Mouse (Mus musculus) thymus, adult 2 months (tissue): ENCODE data around the gene Tspan9. TPM values are rescaled to one million over a fixed set of nuclear protein-coding genes. Genes with fewer than 3 reads are reported as not detected.

Experiments
- DNase-seq: peaks from one replicate; pipeline ENCODE4 v3.0.0; 2021
- H3K27ac ChIP-seq: fragments of 200-500 bp; 2 replicates; pipeline ENCODE4 v1.5.1; 2012; ENCODE audit warnings: low read length, control low read depth; ENCODE audit not compliant: control insufficient read depth, insufficient read depth
- H3K27me3 ChIP-seq: fragments of 200-500 bp; 2 replicates; pipeline ENCODE4 v1.6.1; 2012; ENCODE audit warnings: mild to moderate bottlenecking, low read length, moderate library complexity, mixed read lengths; ENCODE audit not compliant: control insufficient read depth, insufficient read depth
- H3K36me3 ChIP-seq: fragments of 200-500 bp; 2 replicates; pipeline ENCODE4 v1.6.1; 2012; ENCODE audit warnings: mild to moderate bottlenecking, low read length, moderate library complexity; ENCODE audit not compliant: control insufficient read depth, insufficient read depth
- H3K4me1 ChIP-seq: fragments of 200-500 bp; replicated peaks from 2 replicates; pipeline ENCODE4 v1.6.1; 2012; ENCODE audit warnings: low read length; ENCODE audit not compliant: control insufficient read depth, insufficient read depth
- H3K4me3 ChIP-seq: fragments of 200-500 bp; 2 replicates; pipeline ENCODE4 v1.5.1; 2012; ENCODE audit warnings: mild to moderate bottlenecking, low read length, control low read depth, moderate library complexity; ENCODE audit not compliant: control insufficient read depth, insufficient read depth
- CTCF ChIP-seq: fragments of 200-500 bp; IDR thresholded peaks from 2 replicates; pipeline ENCODE4 v1.5.1; 2012; ENCODE audit warnings: mild to moderate bottlenecking, control low read depth, low read length, moderate library complexity, borderline replicate concordance; ENCODE audit not compliant: control insufficient read depth, poor library complexity, insufficient read depth; ENCODE audit errors: extremely low read depth
- POLR2A ChIP-seq: fragments of 200-500 bp; IDR thresholded peaks from 2 replicates; pipeline ENCODE4 v1.6.1; 2012; ENCODE audit warnings: mild to moderate bottlenecking, low read length, control low read depth, moderate library complexity; ENCODE audit not compliant: control insufficient read depth, poor library complexity, insufficient read depth; ENCODE audit errors: extremely low read depth
- WGBS: fragments of 180-500 bp; shearing (Covaris S2); methylation state at CpG from one replicate; pipeline ENCODE4 v1.1.7; 2018; 5-methylcytosine and 5-hydroxymethylcytosine counted together
- polyA plus RNA-seq: library from polyadenylated mRNA; depleted of rRNA; stranded (reverse); fragments of >200 nt; gene quantifications from 2 replicates; pipeline ENCODE4 v1.2.3, GENCODE M21; 2012

The Tspan9 gene
- polyA plus RNA-seq, 1 experiment: 36.7 TPM

DNA sequence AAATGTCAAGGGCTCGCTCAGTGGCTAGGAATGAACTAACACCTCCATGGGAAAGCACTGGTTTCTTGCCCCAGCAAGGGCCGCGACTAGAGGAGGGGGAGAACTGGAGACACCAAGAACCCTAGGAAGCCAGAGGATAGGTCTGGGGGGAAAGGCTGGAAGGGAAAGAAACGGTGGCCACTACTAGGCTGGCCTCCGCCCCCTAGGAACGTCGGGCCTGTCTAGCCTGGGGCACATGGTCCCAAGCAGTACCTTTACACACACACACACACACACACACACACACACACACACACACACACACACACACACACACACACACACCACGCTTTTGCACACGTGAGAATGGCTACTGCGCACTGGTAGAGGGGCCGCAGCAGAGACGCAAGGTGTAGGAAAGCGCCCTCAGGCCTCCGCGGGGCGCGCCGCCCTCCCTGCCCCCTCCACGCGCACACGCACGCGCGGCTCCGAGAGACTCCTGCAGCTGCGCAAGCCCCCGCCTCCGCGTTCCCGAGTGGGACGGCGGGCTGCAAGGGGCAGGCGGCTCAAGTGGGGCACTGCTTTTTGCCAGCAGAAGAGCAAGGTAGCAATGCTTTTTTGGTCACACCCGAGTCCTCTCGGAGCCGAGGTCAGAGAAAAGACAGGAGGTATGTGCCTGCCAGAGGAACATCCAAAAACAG lies 108.0 kb downstream of the Tspan9 start:
- Histone ChIP-seq H3K4me1 (peaks cover 17% of the 10 kb centered on the region), H3K27ac (no peak overlapping the region), H3K27me3 (peaks cover 4% of the 10 kb centered on the region; the same call in 1 of the 2 replicates), H3K4me3 (peak overlapping the region; percentile 52), H3K36me3 (no peaks in the 10 kb centered on the region)
- DNase-seq: peak; percentile 50
- WGBS: 1% methylated on average over 36 of the region's 36 CpGs
- TF ChIP-seq POLR2A (no peak), CTCF (no peak)

DNA sequence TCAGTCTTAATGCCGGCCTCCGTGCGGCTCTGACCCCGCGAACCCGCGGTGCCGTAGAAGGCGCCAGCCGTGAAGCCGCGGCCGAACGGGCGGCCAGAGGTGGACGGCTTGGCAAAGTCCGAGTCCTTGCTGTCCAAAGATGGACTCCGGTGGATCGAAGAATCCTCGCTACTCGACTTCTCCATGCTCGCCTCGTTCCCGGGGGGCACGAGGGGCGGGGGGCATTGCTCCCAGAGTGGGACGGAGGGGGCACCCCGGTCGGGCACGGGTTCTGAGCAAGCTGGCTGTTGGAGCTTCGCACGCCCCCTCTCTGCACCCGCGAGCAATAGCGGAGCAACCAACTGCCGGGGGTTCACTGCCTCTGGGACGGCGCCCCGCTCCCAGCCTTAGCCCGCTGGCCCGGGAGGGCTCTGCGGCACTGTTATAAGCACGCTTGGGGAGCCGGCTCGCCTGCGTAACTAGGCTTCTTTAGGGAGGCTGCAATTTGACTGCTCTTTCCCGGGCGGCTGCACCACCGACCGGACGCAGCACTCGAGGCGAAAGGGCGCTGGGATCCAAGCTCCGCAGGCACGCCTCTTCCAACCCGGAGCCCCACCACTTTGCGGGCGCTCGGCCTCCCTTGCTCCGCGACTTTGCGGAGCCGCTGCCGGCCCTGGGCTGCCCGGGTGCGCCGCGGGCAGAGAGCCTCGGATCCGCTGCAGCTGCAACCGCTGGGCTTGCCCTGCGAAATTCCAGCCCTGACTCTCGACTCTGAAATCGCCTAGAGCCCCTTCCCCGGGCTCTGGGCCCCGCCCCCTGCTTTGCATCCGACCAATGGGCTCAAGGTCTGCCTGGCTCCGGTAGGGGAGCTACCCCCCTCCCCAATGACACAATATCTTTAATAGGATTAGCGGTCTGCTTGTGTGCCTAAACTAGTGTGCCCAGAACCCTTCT lies 108.8 kb downstream of the Tspan9 start:
- H3K27ac ChIP-seq: no peak overlapping the region
- peak; percentile 61 for DNase-seq
- no peak for TF ChIP-seq POLR2A
- TF ChIP-seq CTCF: peak; percentile 40; the same call in 1 of the 2 replicates
- WGBS: 1% methylated on average over 80 of the region's 80 CpGs
- H3K4me3 ChIP-seq: peak overlapping the region; percentile 52
- peaks cover 4% of the 10 kb centered on the region; the same call in 1 of the 2 replicates for H3K27me3 ChIP-seq
- peaks cover 17% of the 10 kb centered on the region for H3K4me1 ChIP-seq
- H3K36me3 ChIP-seq: no peaks in the 10 kb centered on the region

DNA sequence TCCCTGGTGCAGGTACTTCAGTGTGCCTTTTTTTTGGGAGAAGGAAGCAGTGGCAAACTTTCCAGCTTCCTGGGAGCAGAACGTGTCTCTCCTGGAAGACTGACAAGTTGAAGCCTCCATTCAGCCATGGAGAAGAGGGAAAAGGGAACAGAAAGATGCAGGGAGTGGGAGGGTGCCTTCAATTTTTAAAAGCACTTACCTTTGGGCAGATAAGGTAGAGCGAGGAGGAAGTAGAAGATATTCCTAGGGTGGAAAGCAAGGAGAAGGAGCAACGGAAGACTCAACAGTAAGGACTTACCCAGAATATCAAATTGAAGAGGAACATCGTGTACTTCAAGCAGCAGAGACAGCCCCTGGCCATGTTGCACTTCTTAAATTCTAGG lies 109.5 kb downstream of the Tspan9 start:
- Histone ChIP-seq H3K27ac (no peak overlapping the region), H3K36me3 (no peaks in the 10 kb centered on the region), H3K27me3 (peaks cover 4% of the 10 kb centered on the region; the same call in 1 of the 2 replicates), H3K4me1 (peaks cover 17% of the 10 kb centered on the region), H3K4me3 (peak overlapping the region; percentile 52)
- TF ChIP-seq CTCF (no peak), POLR2A (no peak)
- WGBS: 34% methylated on average over 4 of the region's 4 CpGs
- DNase-seq: no peak

DNA sequence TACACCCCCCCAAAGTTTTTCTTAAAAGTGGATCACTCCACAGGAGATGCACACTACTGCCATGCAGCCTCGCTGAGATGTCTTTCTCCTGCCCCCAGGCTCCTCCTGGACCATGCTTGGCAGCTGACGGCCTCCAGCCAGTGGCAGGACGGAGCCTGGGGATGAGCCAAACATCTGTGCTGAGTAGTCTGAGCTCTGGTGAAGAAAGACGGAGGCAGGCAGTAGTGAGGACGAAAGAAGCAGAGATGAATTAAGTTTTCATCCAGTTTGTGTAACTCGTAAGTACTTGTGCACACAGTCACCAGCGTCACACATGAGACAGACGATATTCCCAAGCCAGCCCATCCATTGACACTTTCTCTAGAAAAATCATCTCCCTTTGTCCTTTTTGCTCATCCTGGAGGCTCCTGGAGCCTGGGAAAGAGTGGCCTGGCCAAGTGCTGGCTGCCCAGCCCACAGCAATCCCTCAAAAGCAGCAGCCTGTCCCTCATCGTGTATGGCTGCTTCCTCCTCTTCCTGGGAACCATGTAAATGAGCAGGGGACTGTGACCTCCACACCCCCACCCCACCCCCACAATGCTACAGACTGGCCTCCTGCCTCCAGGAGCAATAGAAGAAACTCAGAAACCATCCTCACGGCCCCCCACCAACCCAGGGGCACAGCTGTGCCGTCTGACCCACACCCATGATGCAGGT lies 110.1 kb downstream of the Tspan9 start:
- DNase-seq: no peak
- no peaks in the 10 kb centered on the region for H3K36me3 ChIP-seq
- peaks cover 21% of the 10 kb centered on the region for H3K4me1 ChIP-seq
- no peak overlapping the region for H3K27ac ChIP-seq
- TF ChIP-seq POLR2A: no peak
- TF ChIP-seq CTCF: no peak
- 32% methylated on average over 11 of the region's 11 CpGs for WGBS
- H3K27me3 ChIP-seq: peaks cover 4% of the 10 kb centered on the region; the same call in 1 of the 2 replicates
- H3K4me3 ChIP-seq: peak overlapping the region; percentile 22

DNA sequence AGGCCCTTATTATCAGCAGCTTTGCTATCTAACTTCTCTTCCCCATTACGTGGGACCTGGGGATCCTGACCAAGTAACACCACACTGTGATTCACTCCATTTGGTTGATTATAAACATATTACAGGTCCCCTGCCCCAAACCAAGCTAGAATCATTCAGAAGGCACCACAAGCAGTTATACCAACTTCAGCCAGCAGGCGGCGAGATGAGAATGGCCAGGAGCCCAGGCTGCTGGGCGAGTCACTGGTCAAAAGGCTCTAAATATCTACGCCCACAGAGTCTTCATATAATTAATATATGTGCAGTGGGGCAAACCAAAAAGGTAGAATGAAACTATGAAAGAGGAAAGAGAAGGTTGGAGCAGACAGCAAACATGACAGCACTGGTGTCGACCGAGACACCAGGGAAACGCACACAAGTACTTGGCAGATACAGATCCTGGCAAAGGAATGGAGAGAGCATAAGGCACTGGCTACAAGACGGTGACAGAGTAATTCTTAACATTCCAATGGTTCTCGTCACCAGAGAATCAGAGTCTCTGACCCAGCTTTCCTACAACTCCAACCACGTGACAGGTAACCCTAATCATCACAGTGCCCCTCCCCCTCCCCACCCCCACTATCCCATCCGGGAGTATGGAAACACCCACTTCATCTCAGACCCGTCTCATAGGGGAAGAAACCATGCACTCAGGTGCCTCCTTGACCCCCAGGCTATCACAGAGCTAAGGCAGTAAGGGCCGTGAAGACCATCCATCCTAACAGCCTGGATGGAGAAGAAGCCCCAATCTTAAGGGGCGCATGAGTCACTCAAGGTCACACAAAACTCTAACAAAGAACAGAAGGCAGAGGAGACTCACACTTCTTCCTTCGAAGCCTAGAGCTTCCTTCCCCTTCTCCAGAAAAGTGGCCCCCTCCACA lies 110.9 kb downstream of the Tspan9 start:
- WGBS: 39% methylated on average over 16 of the region's 16 CpGs
- TF ChIP-seq CTCF (peak; percentile 78; the same call in 1 of the 2 replicates), POLR2A (no peak)
- DNase-seq: peak; percentile 72
- Histone ChIP-seq H3K36me3 (no peaks in the 10 kb centered on the region), H3K4me3 (0 out of 2 replicates have a peak overlapping the region, but pooled peaks have one; percentile 22), H3K27me3 (peaks cover 4% of the 10 kb centered on the region; the same call in 1 of the 2 replicates), H3K27ac (no peak overlapping the region), H3K4me1 (peaks cover 22% of the 10 kb centered on the region)
